Mouse (Mus musculus) liver, adult 2 months (tissue): Measurements from ENCODE around the gene Ppp1r1b.

Source experiments
- CTCF ChIP-seq: fragments of 200-500 bp; IDR thresholded peaks from 2 replicates; pipeline ENCODE4 v1.5.1; 2011; ENCODE audit warnings: low read depth, low read length, control low read depth
- POLR2A ChIP-seq: fragments of 200-500 bp; IDR thresholded peaks from 2 replicates; pipeline ENCODE4 v1.6.1; 2011; ENCODE audit warnings: low read length, control low read depth; ENCODE audit not compliant: insufficient read depth; ENCODE audit errors: extremely low read depth

GRCm38 (mm10) chr11:98379379-98379778 lies 31.2 kb downstream of the Ppp1r1b start:
- TF ChIP-seq CTCF (no peak), POLR2A (no peak)
